Mouse (Mus musculus) heart, adult 2 months (tissue): ENCODE data around the gene Tmem51. TPM values are rescaled to one million over a fixed set of nuclear protein-coding genes. Genes with fewer than 3 reads are reported as not detected.

Source experiments
- DNase-seq, 2 experiments: peaks; one replicate each; pipeline ENCODE4 v3.0.0; 2021
- H3K27ac ChIP-seq: fragments of 200-600 bp; 2 replicates; pipeline ENCODE4 v1.8.1; 2022
- H3K27me3 ChIP-seq: fragments of 200-500 bp; 2 replicates; pipeline ENCODE4 v1.6.1; 2012; ENCODE audit warnings: mild to moderate bottlenecking, low read length, inconsistent platforms, mixed read lengths; ENCODE audit not compliant: control insufficient read depth, insufficient read depth
- H3K36me3 ChIP-seq: fragments of 200-500 bp; 2 replicates; pipeline ENCODE4 v1.6.1; 2012; ENCODE audit warnings: low read length, inconsistent platforms; ENCODE audit not compliant: control insufficient read depth, insufficient read depth
- H3K4me1 ChIP-seq: fragments of 200-500 bp; 2 replicates; pipeline ENCODE4 v1.6.1; 2011; ENCODE audit warnings: low read length; ENCODE audit not compliant: control insufficient read depth, insufficient read depth
- H3K4me3 ChIP-seq: fragments of 200-600 bp; 2 replicates; pipeline ENCODE4 v1.8.1; 2022
- H3K79me2 ChIP-seq: fragments of 200-500 bp; replicated peaks from 2 replicates; pipeline ENCODE4 v1.6.1; 2012; ENCODE audit warnings: mild to moderate bottlenecking, inconsistent platforms, low read length, moderate library complexity, mixed read lengths; ENCODE audit not compliant: control insufficient read depth, insufficient read depth
- H3K9ac ChIP-seq: fragments of 200-500 bp; 2 replicates; pipeline ENCODE4 v1.6.1; 2012; ENCODE audit warnings: low read depth, mild to moderate bottlenecking, control low read depth, inconsistent platforms, low read length, mixed read lengths
- CTCF ChIP-seq: fragments of 200-600 bp; IDR thresholded peaks from 2 replicates; pipeline ENCODE4 v1.8.1; 2022; ENCODE audit warnings: antibody characterized with exemption, mild to moderate bottlenecking, moderate library complexity
- EP300 ChIP-seq: fragments of 200-500 bp; IDR thresholded peaks from 2 replicates; pipeline ENCODE4 v1.6.1; 2011; ENCODE audit warnings: low read depth, low read length, control low read depth; ENCODE audit not compliant: insufficient read depth
- POLR2A ChIP-seq: fragments of 200-500 bp; IDR thresholded peaks from 2 replicates; pipeline ENCODE4 v1.6.1; 2011; ENCODE audit warnings: mild to moderate bottlenecking, low read depth, low read length, control low read depth; ENCODE audit not compliant: insufficient read depth
- WGBS: fragments of 180-500 bp; shearing (Covaris S2); methylation state at CpG from one replicate; pipeline ENCODE4 v1.1.7; 2018; 5-methylcytosine and 5-hydroxymethylcytosine counted together
- intact Hi-C: fragments of 180-260 bp; cut with DNase I; formaldehyde crosslinking; loops from one replicate; pipeline ENCODE4 v1.15.1; 2025
- polyA plus RNA-seq: library from polyadenylated mRNA; depleted of rRNA; stranded (reverse); fragments of >200 nt; gene quantifications from 2 replicates; pipeline ENCODE4 v1.2.3, GENCODE M21; 2012
- total RNA-seq, 2 experiments: library from RNA; stranded (reverse); gene quantifications; 2 replicates each; pipeline ENCODE4 v1.2.3; 2021

The Tmem51 gene
- total and polyA plus RNA-seq, 3 experiments, result 5.5 to 13.1 (median 6.0) TPM

- Histone ChIP-seq H3K79me2 (no peaks in the 10 kb centered on the region), H3K9ac (peak within 1 kb of the TSS; percentile 2; the same call in 1 of the 2 replicates), H3K27ac (no peak within 1 kb of the TSS), H3K27me3 (no peaks in the 10 kb centered on the region), H3K4me1 (no peaks in the 10 kb centered on the region; the same call in 1 of the 2 replicates), H3K36me3 (no peaks in the 10 kb centered on the region), H3K4me3 (peak within 1 kb of the TSS; percentile 17; the same call in 1 of the 2 replicates)
- TF ChIP-seq CTCF, result peak; percentile 20
- TF ChIP-seq POLR2A, result no peak
- TF ChIP-seq EP300, result no peak
- intact Hi-C loops, result no loop called here
- WGBS, result 5% methylated on average over 43 of the region's 46 CpGs
- peak; percentile 73 to 79 for DNase-seq
Observed at GRCm38 (mm10) chr4:142014659-142015608, 69.2 kb downstream of the Tmem51 start, which contains the start of gene Fhad1. TSS of gene Fhad1 (minus strand) at chr4:142015082.

- Histone ChIP-seq H3K27me3 (no peaks in the 10 kb centered on the region), H3K9ac (no peak overlapping the region), H3K79me2 (no peaks in the 10 kb centered on the region), H3K27ac (no peak overlapping the region), H3K4me1 (no peaks in the 10 kb centered on the region; the same call in 1 of the 2 replicates), H3K4me3 (no peak overlapping the region), H3K36me3 (no peaks in the 10 kb centered on the region)
- intact Hi-C loops, result no loop called here
- no peak for DNase-seq
- TF ChIP-seq CTCF (no peak), POLR2A (no peak), EP300 (no peak)
- WGBS, result 91% methylated on average over 13 of the region's 13 CpGs
Observed at GRCm38 (mm10) chr4:142011236-142011635, 72.9 kb downstream of the Tmem51 start.

GRCm38 (mm10) chr4:142010441-142010840 is 73.7 kb downstream of the Tmem51 start:
- H3K4me3 ChIP-seq, result no peak overlapping the region
- no peak for DNase-seq
- WGBS, result 74% methylated on average over 7 of the region's 7 CpGs
- no peaks in the 10 kb centered on the region for H3K27me3 ChIP-seq
- H3K4me1 ChIP-seq, result no peaks in the 10 kb centered on the region; the same call in 1 of the 2 replicates
- H3K36me3 ChIP-seq, result no peaks in the 10 kb centered on the region
- no peak overlapping the region for H3K27ac ChIP-seq
- H3K79me2 ChIP-seq, result no peaks in the 10 kb centered on the region
- H3K9ac ChIP-seq, result no peak overlapping the region
- intact Hi-C loops, result no loop called here
- TF ChIP-seq CTCF (no peak), EP300 (no peak), POLR2A (no peak)

GRCm38 (mm10) chr4:142008206-142008605 is 75.9 kb downstream of the Tmem51 start:
- H3K36me3 ChIP-seq, result no peaks in the 10 kb centered on the region
- H3K27me3 ChIP-seq, result no peaks in the 10 kb centered on the region
- H3K27ac ChIP-seq, result no peak overlapping the region
- intact Hi-C loops, result no loop called here
- TF ChIP-seq EP300 (no peak), CTCF (no peak), POLR2A (no peak)
- H3K4me1 ChIP-seq, result no peaks in the 10 kb centered on the region; the same call in 1 of the 2 replicates
- no peak overlapping the region for H3K4me3 ChIP-seq
- no peak for DNase-seq
- 91% methylated on average over 11 of the region's 11 CpGs for WGBS
- no peaks in the 10 kb centered on the region for H3K79me2 ChIP-seq
- no peak overlapping the region for H3K9ac ChIP-seq

GRCm38 (mm10) chr4:142000581-142000980 is 83.5 kb downstream of the Tmem51 start:
- Histone ChIP-seq H3K4me1 (no peaks in the 10 kb centered on the region; the same call in 1 of the 2 replicates), H3K36me3 (no peaks in the 10 kb centered on the region), H3K9ac (no peak overlapping the region), H3K4me3 (no peak overlapping the region), H3K27ac (no peak overlapping the region), H3K27me3 (no peaks in the 10 kb centered on the region), H3K79me2 (no peaks in the 10 kb centered on the region)
- no peak for TF ChIP-seq CTCF
- no peak for TF ChIP-seq POLR2A
- no peak for TF ChIP-seq EP300
- intact Hi-C loops, result no loop called here
- no peak for DNase-seq
- WGBS, result 54% methylated on average over 9 of the region's 9 CpGs
